Mouse (Mus musculus): ENCODE measurements around the gene Tgfb1. TPM values are rescaled to one million over a fixed set of nuclear protein-coding genes. Genes with fewer than 3 reads are reported as not detected.

Tgfb1 gene
- 0.78 and 1.4 TPM in 2 replicates for polyA plus RNA-seq (2014; fragmentation: Nextera tagmentation; extraction: Ambion mirVana)

- H3K4me3 ChIP-seq (ENCODE audit: low read depth, low read length) = peak within 1 kb of the TSS; percentile 47
- H3K27me3 ChIP-seq (ENCODE audit: control insufficient read depth, insufficient read depth, low read length) = peaks cover 50% of the 10 kb centered on the region
- H3K4me1 ChIP-seq (ENCODE audit: control insufficient read depth, insufficient read depth, low read length) = peaks cover 15% of the 10 kb centered on the region
- peak within 1 kb of the TSS; percentile 59 for H3K9ac ChIP-seq (ENCODE audit: low read length)
- 1% methylated on average over 46 of the region's 69 CpGs for WGBS
- no peak within 1 kb of the TSS for H3K27ac ChIP-seq (ENCODE audit: low read depth, low read length)
- DNase-seq (ENCODE audit: low spot score, missing footprints) = peak; percentile 97
- peak; percentile 56 for ATAC-seq (ENCODE audit: low FRiP score)
- H3K4me2 ChIP-seq = peak within 1 kb of the TSS; percentile 72
- no peaks in the 10 kb centered on the region for H3K9me3 ChIP-seq (ENCODE audit: control insufficient read depth, low read length)
- no peaks in the 10 kb centered on the region for H3K36me3 ChIP-seq (ENCODE audit: control insufficient read depth, insufficient read depth, low read length)
These were observed at the start of gene Tgfb1 for GRCm38 (mm10) chr7:25686680-25687531. TSS of gene Tgfb1 (plus strand) at chr7:25687002.

- Histone ChIP-seq H3K4me1 (ENCODE audit: control insufficient read depth, insufficient read depth, low read length) (no peaks in the 10 kb centered on the region), H3K27ac (ENCODE audit: low read depth, low read length) (no peak overlapping the region), H3K4me2 (no peak overlapping the region), H3K4me3 (ENCODE audit: low read depth, low read length) (no peak overlapping the region), H3K27me3 (ENCODE audit: control insufficient read depth, insufficient read depth, low read length) (no peaks in the 10 kb centered on the region), H3K9me3 (ENCODE audit: control insufficient read depth, low read length) (no peaks in the 10 kb centered on the region), H3K36me3 (ENCODE audit: control insufficient read depth, insufficient read depth, low read length) (no peaks in the 10 kb centered on the region), H3K9ac (ENCODE audit: low read length) (no peak overlapping the region)
- ATAC-seq (ENCODE audit: low FRiP score) = no peak; the same call in 1 of the 2 replicates
- 90% methylated on average over 5 of the region's 5 CpGs for WGBS
- no peak for DNase-seq (ENCODE audit: low spot score, missing footprints)
These were observed 49.7 kb upstream of the Tgfb1 start for GRCm38 (mm10) chr7:25637099-25637498.

- ATAC-seq (ENCODE audit: low FRiP score) (no peak), DNase-seq (ENCODE audit: low spot score, missing footprints) (no peak)
- 88% methylated on average over 4 of the region's 4 CpGs for WGBS
- Histone ChIP-seq H3K4me2 (no peak overlapping the region), H3K27me3 (ENCODE audit: control insufficient read depth, insufficient read depth, low read length) (no peaks in the 10 kb centered on the region), H3K27ac (ENCODE audit: low read depth, low read length) (no peak overlapping the region), H3K9ac (ENCODE audit: low read length) (no peak overlapping the region), H3K4me3 (ENCODE audit: low read depth, low read length) (no peak overlapping the region), H3K9me3 (ENCODE audit: control insufficient read depth, low read length) (no peaks in the 10 kb centered on the region), H3K36me3 (ENCODE audit: control insufficient read depth, insufficient read depth, low read length) (no peaks in the 10 kb centered on the region), H3K4me1 (ENCODE audit: control insufficient read depth, insufficient read depth, low read length) (no peaks in the 10 kb centered on the region)
These were observed 47.0 kb upstream of the Tgfb1 start for GRCm38 (mm10) chr7:25639754-25640153.

GRCm38 (mm10) chr7:25644136-25644535 is 42.7 kb upstream of the Tgfb1 start:
- H3K36me3 ChIP-seq (ENCODE audit: control insufficient read depth, insufficient read depth, low read length) = no peaks in the 10 kb centered on the region
- H3K4me3 ChIP-seq (ENCODE audit: low read depth, low read length) = no peak overlapping the region
- no peaks in the 10 kb centered on the region for H3K4me1 ChIP-seq (ENCODE audit: control insufficient read depth, insufficient read depth, low read length)
- DNase-seq (ENCODE audit: low spot score, missing footprints) (peak; percentile 41), ATAC-seq (ENCODE audit: low FRiP score) (no peak)
- no peak overlapping the region for H3K4me2 ChIP-seq
- H3K9me3 ChIP-seq (ENCODE audit: control insufficient read depth, low read length) = no peaks in the 10 kb centered on the region
- H3K27me3 ChIP-seq (ENCODE audit: control insufficient read depth, insufficient read depth, low read length) = no peaks in the 10 kb centered on the region
- H3K9ac ChIP-seq (ENCODE audit: low read length) = no peak overlapping the region
- 86% methylated on average over 10 of the region's 10 CpGs for WGBS
- no peak overlapping the region for H3K27ac ChIP-seq (ENCODE audit: low read depth, low read length)

GRCm38 (mm10) chr7:25644631-25645030 is 42.2 kb upstream of the Tgfb1 start:
- Histone ChIP-seq H3K4me1 (ENCODE audit: control insufficient read depth, insufficient read depth, low read length) (no peaks in the 10 kb centered on the region), H3K4me2 (no peak overlapping the region), H3K36me3 (ENCODE audit: control insufficient read depth, insufficient read depth, low read length) (no peaks in the 10 kb centered on the region), H3K4me3 (ENCODE audit: low read depth, low read length) (no peak overlapping the region), H3K9ac (ENCODE audit: low read length) (no peak overlapping the region), H3K27me3 (ENCODE audit: control insufficient read depth, insufficient read depth, low read length) (no peaks in the 10 kb centered on the region), H3K9me3 (ENCODE audit: control insufficient read depth, low read length) (no peaks in the 10 kb centered on the region), H3K27ac (ENCODE audit: low read depth, low read length) (no peak overlapping the region)
- DNase-seq (ENCODE audit: low spot score, missing footprints) (peak; percentile 67), ATAC-seq (ENCODE audit: low FRiP score) (no peak)
- WGBS = 70% methylated on average over 4 of the region's 4 CpGs

- Histone ChIP-seq H3K9ac (ENCODE audit: low read length) (no peak overlapping the region), H3K36me3 (ENCODE audit: control insufficient read depth, insufficient read depth, low read length) (no peaks in the 10 kb centered on the region), H3K27me3 (ENCODE audit: control insufficient read depth, insufficient read depth, low read length) (no peaks in the 10 kb centered on the region), H3K4me2 (no peak overlapping the region), H3K27ac (ENCODE audit: low read depth, low read length) (no peak overlapping the region), H3K4me3 (ENCODE audit: low read depth, low read length) (no peak overlapping the region), H3K9me3 (ENCODE audit: control insufficient read depth, low read length) (no peaks in the 10 kb centered on the region), H3K4me1 (ENCODE audit: control insufficient read depth, insufficient read depth, low read length) (no peaks in the 10 kb centered on the region)
- peak; percentile 2 for DNase-seq (ENCODE audit: low spot score, missing footprints)
- no peak for ATAC-seq (ENCODE audit: low FRiP score)
- WGBS = 45% methylated on average over 14 of the region's 14 CpGs
These were observed 41.7 kb upstream of the Tgfb1 start for GRCm38 (mm10) chr7:25645074-25645473.

GRCm38 (mm10) chr7:25647574-25648123 is 39.2 kb upstream of the Tgfb1 start:
- no peak for ATAC-seq (ENCODE audit: low FRiP score)
- H3K27me3 ChIP-seq (ENCODE audit: control insufficient read depth, insufficient read depth, low read length) = no peaks in the 10 kb centered on the region
- H3K9me3 ChIP-seq (ENCODE audit: control insufficient read depth, low read length) = no peaks in the 10 kb centered on the region
- H3K27ac ChIP-seq (ENCODE audit: low read depth, low read length) = no peak overlapping the region
- no peaks in the 10 kb centered on the region for H3K36me3 ChIP-seq (ENCODE audit: control insufficient read depth, insufficient read depth, low read length)
- H3K4me3 ChIP-seq (ENCODE audit: low read depth, low read length) = no peak overlapping the region
- H3K4me1 ChIP-seq (ENCODE audit: control insufficient read depth, insufficient read depth, low read length) = no peaks in the 10 kb centered on the region
- peak; percentile 53 for DNase-seq (ENCODE audit: low spot score, missing footprints)
- H3K4me2 ChIP-seq = no peak overlapping the region
- no peak overlapping the region for H3K9ac ChIP-seq (ENCODE audit: low read length)
- 64% methylated on average over 5 of the region's 5 CpGs for WGBS

- ATAC-seq (ENCODE audit: low FRiP score) = no peak
- Histone ChIP-seq H3K4me2 (no peak overlapping the region), H3K36me3 (ENCODE audit: control insufficient read depth, insufficient read depth, low read length) (no peaks in the 10 kb centered on the region), H3K4me1 (ENCODE audit: control insufficient read depth, insufficient read depth, low read length) (no peaks in the 10 kb centered on the region), H3K27me3 (ENCODE audit: control insufficient read depth, insufficient read depth, low read length) (no peaks in the 10 kb centered on the region), H3K9me3 (ENCODE audit: control insufficient read depth, low read length) (no peaks in the 10 kb centered on the region), H3K9ac (ENCODE audit: low read length) (no peak overlapping the region), H3K27ac (ENCODE audit: low read depth, low read length) (no peak overlapping the region), H3K4me3 (ENCODE audit: low read depth, low read length) (no peak overlapping the region)
- DNase-seq (ENCODE audit: low spot score, missing footprints) = no peak
- WGBS = 89% methylated on average over 5 of the region's 5 CpGs
These were observed 37.0 kb upstream of the Tgfb1 start for GRCm38 (mm10) chr7:25649839-25650238.

GRCm38 (mm10) chr7:25651281-25651680 is 35.5 kb upstream of the Tgfb1 start:
- Histone ChIP-seq H3K27ac (ENCODE audit: low read depth, low read length) (no peak overlapping the region), H3K27me3 (ENCODE audit: control insufficient read depth, insufficient read depth, low read length) (no peaks in the 10 kb centered on the region), H3K36me3 (ENCODE audit: control insufficient read depth, insufficient read depth, low read length) (no peaks in the 10 kb centered on the region), H3K9ac (ENCODE audit: low read length) (no peak overlapping the region), H3K4me3 (ENCODE audit: low read depth, low read length) (no peak overlapping the region), H3K4me2 (no peak overlapping the region), H3K9me3 (ENCODE audit: control insufficient read depth, low read length) (no peaks in the 10 kb centered on the region), H3K4me1 (ENCODE audit: control insufficient read depth, insufficient read depth, low read length) (no peaks in the 10 kb centered on the region)
- DNase-seq (ENCODE audit: low spot score, missing footprints) = peak; percentile 47
- WGBS = 91% methylated on average over 8 of the region's 8 CpGs
- ATAC-seq (ENCODE audit: low FRiP score) = no peak

All from midbrain, embryonic 11.5 days (tissue).